Mouse (Mus musculus) liver, embryonic 14.5 days (tissue): ENCODE measurements at regions not wholly inside any gene's neighbourhood (a gene's known extent, or its start where the extent isn't known, plus 50 kb on each side); places are given as distances from the start of the nearest gene placed in this dataset.

Source experiments
- ATAC-seq: fragments of 200-750 bp; cut with Nextera tagmentation; 2 replicates; pipeline ENCODE4 v1.8.0; 2017; ENCODE audit warnings: moderate number of reproducible peaks, mild to moderate bottlenecking, moderate library complexity; ENCODE audit not compliant: insufficient read depth
- DNase-seq, 3 experiments: peaks; one replicate each; pipeline ENCODE4 v3.0.0-alpha.2; 2012 to 2013; ENCODE audit warnings: low read depth in 3 of 3, low spot score in 3 of 3
- H3K27ac ChIP-seq: fragments of 300-500 bp; sonication (generic); 2 replicates; pipeline ENCODE4 v1.5.1; 2014; ENCODE audit warnings: moderate library complexity, mild to moderate bottlenecking, control low read depth, inconsistent platforms
- H3K27me3 ChIP-seq: fragments of 300-500 bp; sonication (generic); 2 replicates; pipeline ENCODE4 v1.6.1; 2014; ENCODE audit warnings: mild to moderate bottlenecking, low read length, moderate library complexity; ENCODE audit not compliant: control insufficient read depth, insufficient read depth
- H3K36me3 ChIP-seq: fragments of 300-500 bp; sonication (generic); replicated peaks from 2 replicates; pipeline ENCODE4 v1.6.1; 2014; ENCODE audit warnings: low read depth; ENCODE audit not compliant: control insufficient read depth, insufficient read depth
- H3K4me1 ChIP-seq, 2 experiments: fragments of 200-500 bp in 1 of 2; fragments of 300-500 bp in 1 of 2; sonication (generic) in 1 of 2; replicated peaks; 2 replicates each; pipeline ENCODE4 v1.6.1; 2012 to 2014; ENCODE audit warnings: antibody characterized with exemption in 1 of 2, inconsistent platforms in 1 of 2, low read length in 1 of 2; ENCODE audit not compliant: control insufficient read depth in 2 of 2, insufficient read depth in 2 of 2
- H3K4me2 ChIP-seq: fragments of 300-500 bp; sonication (generic); 2 replicates; pipeline ENCODE4 v1.6.1; 2014; ENCODE audit warnings: low read depth, mild to moderate bottlenecking, control low read depth, moderate library complexity
- H3K4me3 ChIP-seq, 2 experiments: fragments of 200-500 bp in 1 of 2; fragments of 300-500 bp in 1 of 2; sonication (generic) in 1 of 2; 2 replicates each; pipeline ENCODE4 v1.5.1; 2012 to 2014; ENCODE audit warnings: low read depth in 2 of 2, low read length in 2 of 2, mild to moderate bottlenecking in 2 of 2, control low read depth in 1 of 2, inconsistent platforms in 1 of 2, moderate library complexity in 1 of 2; ENCODE audit not compliant: insufficient read depth in 1 of 2
- H3K9ac ChIP-seq: fragments of 300-500 bp; sonication (generic); replicated peaks from 2 replicates; pipeline ENCODE4 v1.6.1; 2014; ENCODE audit warnings: mild to moderate bottlenecking, control low read depth, moderate library complexity
- H3K9me3 ChIP-seq: fragments of 300-500 bp; sonication (generic); 2 replicates; pipeline ENCODE4 v1.6.1; 2016; ENCODE audit warnings: low read length, mixed read lengths; ENCODE audit not compliant: control insufficient read depth
- CTCF ChIP-seq: IDR thresholded peaks from 2 replicates; pipeline ENCODE4 v1.5.1; 2016; ENCODE audit warnings: antibody characterized with exemption, low read depth, control low read depth
- EP300 ChIP-seq: IDR thresholded peaks from 2 replicates; pipeline ENCODE4 v1.6.1; 2016; ENCODE audit warnings: antibody characterized with exemption, low read depth
- WGBS: fragments of 180-500 bp; shearing (Covaris S2); extraction: QIAGEN DNeasy Blood & Tissue Kit; methylation state at CpG from one replicate; pipeline ENCODE4 v1.1.7; 2014; ENCODE audit not compliant: insufficient replicate concordance; 5-methylcytosine and 5-hydroxymethylcytosine counted together

DNA sequence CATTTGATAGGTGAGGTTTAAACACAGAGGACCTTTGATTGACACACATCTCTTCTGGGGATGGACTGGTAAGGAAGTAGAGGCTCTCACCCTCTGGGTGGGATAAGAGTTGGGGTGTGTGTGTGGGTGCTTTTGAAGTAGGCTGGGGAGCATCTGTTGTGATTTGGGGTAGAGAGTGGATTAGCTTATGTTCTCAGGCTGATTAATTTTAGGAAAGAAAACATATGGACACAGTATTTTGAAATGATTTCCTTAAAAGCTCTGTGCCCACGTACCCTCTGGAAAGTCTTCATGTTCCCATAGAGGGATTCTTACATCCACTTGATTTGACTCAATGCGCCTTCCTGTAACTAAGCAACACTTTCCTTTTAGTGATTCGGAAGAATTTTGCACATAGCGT is 89.4 kb downstream of the Zfp281 start:
- Histone ChIP-seq H3K27me3 (no peaks in the 10 kb centered on the region), H3K36me3 (no peaks in the 10 kb centered on the region), H3K9me3 (no peaks in the 10 kb centered on the region), H3K4me2 (no peak overlapping the region), H3K9ac (no peak overlapping the region), H3K4me1 (no peaks in the 10 kb centered on the region), H3K4me3 (no peak overlapping the region), H3K27ac (no peak overlapping the region)
- WGBS, result 67% methylated on average over 4 of the region's 4 CpGs
- no peak for TF ChIP-seq EP300
- TF ChIP-seq CTCF, result no peak
- no peak for DNase-seq
- ATAC-seq, result no peak

GRCm38 (mm10) chr1:136714987-136715386 is 90.3 kb downstream of the Zfp281 start:
- Histone ChIP-seq H3K4me1 (no peaks in the 10 kb centered on the region), H3K4me2 (no peak overlapping the region), H3K36me3 (no peaks in the 10 kb centered on the region), H3K9me3 (no peaks in the 10 kb centered on the region), H3K27me3 (no peaks in the 10 kb centered on the region), H3K4me3 (no peak overlapping the region), H3K9ac (no peak overlapping the region), H3K27ac (no peak overlapping the region)
- DNase-seq, result no peak
- TF ChIP-seq CTCF, result no peak
- TF ChIP-seq EP300, result no peak
- 64% methylated on average over 11 of the region's 11 CpGs for WGBS
- no peak for ATAC-seq

- no peak for ATAC-seq
- 43% methylated on average over 15 of the region's 15 CpGs for WGBS
- no peak overlapping the region for H3K4me2 ChIP-seq
These were observed 93.3 kb downstream of the Zfp281 start for GRCm38 (mm10) chr1:136717830-136718517.

GRCm38 (mm10) chr1:136723839-136724443 is 99.2 kb downstream of the Zfp281 start:
- no peak for DNase-seq
- Histone ChIP-seq H3K27ac (no peak overlapping the region), H3K4me3 (no peak overlapping the region), H3K4me1 (no peaks in the 10 kb centered on the region), H3K36me3 (no peaks in the 10 kb centered on the region), H3K27me3 (no peaks in the 10 kb centered on the region), H3K4me2 (no peak overlapping the region), H3K9me3 (no peaks in the 10 kb centered on the region), H3K9ac (no peak overlapping the region)
- no peak for ATAC-seq
- TF ChIP-seq CTCF (no peak), EP300 (no peak)
- 82% methylated on average over 13 of the region's 13 CpGs for WGBS

More at GRCm38 (mm10) chr1:136717830-136718517, 93.3 kb downstream of the Zfp281 start:
- TF ChIP-seq EP300 (no peak), CTCF (no peak)
- Histone ChIP-seq H3K27ac (no peak overlapping the region), H3K9me3 (no peaks in the 10 kb centered on the region), H3K4me1 (no peaks in the 10 kb centered on the region), H3K36me3 (no peaks in the 10 kb centered on the region), H3K27me3 (no peaks in the 10 kb centered on the region), H3K4me3 (no peak overlapping the region), H3K9ac (no peak overlapping the region)
- no peak for DNase-seq

DNA sequence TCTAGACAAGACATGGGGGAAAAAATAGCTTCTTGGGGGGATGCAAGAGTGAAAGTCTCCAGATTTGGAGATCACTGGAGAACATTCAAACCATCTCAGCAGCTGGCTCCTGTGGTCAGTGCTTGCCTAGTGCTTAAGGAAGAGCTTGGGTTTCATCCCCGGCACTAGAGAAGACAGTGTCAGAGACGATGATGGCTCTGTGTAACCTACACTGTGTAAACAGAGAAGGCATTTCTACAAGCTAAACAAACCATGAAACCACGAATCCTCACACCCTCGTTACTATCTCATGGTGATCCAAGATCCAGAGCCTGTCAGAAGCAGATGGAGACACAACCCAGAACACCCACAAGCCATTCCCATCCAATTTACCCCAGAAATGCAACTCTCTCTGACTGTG is 100.5 kb downstream of the Zfp281 start:
- DNase-seq (no peak), ATAC-seq (no peak)
- Histone ChIP-seq H3K36me3 (no peaks in the 10 kb centered on the region), H3K9ac (no peak overlapping the region), H3K4me2 (no peak overlapping the region), H3K4me1 (no peaks in the 10 kb centered on the region), H3K27ac (no peak overlapping the region), H3K9me3 (no peaks in the 10 kb centered on the region), H3K4me3 (no peak overlapping the region), H3K27me3 (no peaks in the 10 kb centered on the region)
- WGBS, result 31% methylated on average over 4 of the region's 4 CpGs
- TF ChIP-seq CTCF, result no peak
- TF ChIP-seq EP300, result no peak
